Mouse (Mus musculus) liver, embryonic 14 days (tissue): ENCODE results near the gene Bean1. TPM values are rescaled to one million over a fixed set of nuclear protein-coding genes. Genes with fewer than 3 reads are reported as not detected.

Experiments used
- polyA plus RNA-seq: library from polyadenylated mRNA; depleted of rRNA; stranded (reverse); fragments of >200 nt; gene quantifications from 2 replicates; pipeline ENCODE4 v1.2.3, GENCODE M21; 2012; rRNA removed

Gene Bean1
- polyA plus RNA-seq, result 0.02 and 0.03 TPM in 2 replicates

GRCm38 (mm10) chr8:104170118-104171049 lies at the start of gene Bean1:
Gene Bean1 (plus strand): TSS chr8:104170442.

GRCm38 (mm10) chr8:104248276-104248675 lies 78.0 kb downstream of the Bean1 start, which contains the start of gene Tk2:
Gene Tk2 (minus strand): TSS chr8:104248558.

GRCm38 (mm10) chr8:104250439-104251367 lies 80.5 kb downstream of the Bean1 start, which contains the start of gene Cklf:
Gene Cklf (plus strand): TSS chr8:104250861.

Other genes starting within 250 kb of the Bean1 start
- 11.1 and 12.2 TPM in 2 replicates for gene Cdh5, start 68.8 kb upstream of the Bean1 start, polyA plus RNA-seq
- 3.5 and 4.3 TPM in 2 replicates for gene Tk2, start 78.1 kb downstream of the Bean1 start, polyA plus RNA-seq
- gene Cklf, start 80.4 kb downstream of the Bean1 start, polyA plus RNA-seq, result 12.9 and 13.1 TPM in 2 replicates
- not detected in 2 replicates for gene Cmtm2a, start 122.7 kb downstream of the Bean1 start, polyA plus RNA-seq
- not detected in 2 replicates for gene Gm45711, start 139.6 kb downstream of the Bean1 start, polyA plus RNA-seq
- gene Cmtm1, start 139.7 kb downstream of the Bean1 start, polyA plus RNA-seq, result not detected in 2 replicates
- not detected in 2 replicates for gene Gm11020, start 151.1 kb downstream of the Bean1 start, polyA plus RNA-seq
- not detected in 2 replicates for gene Cmtm2b, start 151.8 kb downstream of the Bean1 start, polyA plus RNA-seq
- 11.8 and 14.0 TPM in 2 replicates for gene Cmtm3, start 169.0 kb downstream of the Bean1 start, polyA plus RNA-seq
- 1.7 and 2.1 TPM in 2 replicates for gene Cmtm4, start 225.4 kb downstream of the Bean1 start, polyA plus RNA-seq